Mouse (Mus musculus) lung, adult 2 months (tissue): ENCODE results near the gene Chdh.

Experiments used
- CTCF ChIP-seq: fragments of 200-500 bp; IDR thresholded peaks from 2 replicates; pipeline ENCODE4 v1.5.1; 2011; ENCODE audit warnings: mild to moderate bottlenecking, low read length, control low read depth; ENCODE audit not compliant: insufficient read depth
- POLR2A ChIP-seq: fragments of 200-500 bp; IDR thresholded peaks from 2 replicates; pipeline ENCODE4 v1.6.1; 2011; ENCODE audit warnings: low read depth, mild to moderate bottlenecking, control low read depth, low read length, borderline replicate concordance; ENCODE audit errors: extremely low read depth

DNA sequence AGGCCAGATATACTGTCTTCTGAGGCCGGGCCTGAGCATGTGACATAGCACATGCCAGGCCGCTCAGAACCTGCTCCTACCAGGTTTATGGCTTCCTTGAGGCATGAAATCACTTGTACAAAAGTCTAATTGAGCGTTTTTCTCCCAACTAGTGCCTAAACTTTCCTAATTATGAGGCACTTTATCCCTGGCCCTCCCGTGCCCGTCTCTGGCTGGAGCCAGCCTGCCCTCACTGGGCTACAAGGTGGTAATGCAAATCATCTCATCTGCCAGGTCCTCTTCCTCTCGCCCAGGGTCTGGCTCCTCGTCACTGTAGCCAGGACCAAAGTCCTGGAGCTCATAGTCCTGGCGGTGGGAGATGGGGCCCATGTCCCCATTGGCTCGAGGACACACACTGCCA lies 33.0 kb downstream of the Chdh start:
- no peak for TF ChIP-seq POLR2A
- TF ChIP-seq CTCF = no peak
